Mouse (Mus musculus) thymus, adult 2 months (tissue): Measurements from ENCODE around the gene Adamtsl2.

ENCODE experiments used
- CTCF ChIP-seq: fragments of 200-500 bp; IDR thresholded peaks from 2 replicates; pipeline ENCODE4 v1.5.1; 2012; ENCODE audit warnings: mild to moderate bottlenecking, control low read depth, low read length, moderate library complexity, borderline replicate concordance; ENCODE audit not compliant: control insufficient read depth, poor library complexity, insufficient read depth; ENCODE audit errors: extremely low read depth
- POLR2A ChIP-seq: fragments of 200-500 bp; IDR thresholded peaks from 2 replicates; pipeline ENCODE4 v1.6.1; 2012; ENCODE audit warnings: mild to moderate bottlenecking, low read length, control low read depth, moderate library complexity; ENCODE audit not compliant: control insufficient read depth, poor library complexity, insufficient read depth; ENCODE audit errors: extremely low read depth

GRCm38 (mm10) chr2:27077655-27078244 is 1.4 kb upstream of the Adamtsl2 start:
- TF ChIP-seq CTCF (no peak), POLR2A (no peak)
